Mouse (Mus musculus) lung, postnatal 0 days (tissue): ENCODE results near the gene Dyrk3. TPM values are rescaled to one million over a fixed set of nuclear protein-coding genes. Genes with fewer than 3 reads are reported as not detected.

Source experiments
- ATAC-seq: fragments of 200-750 bp; cut with Nextera tagmentation; 2 replicates; pipeline ENCODE4 v1.8.0; 2017; ENCODE audit warnings: moderate library complexity
- DNase-seq: peaks from one replicate; pipeline ENCODE4 v3.0.0-alpha.2; 2016; ENCODE audit warnings: low spot score
- H3K27ac ChIP-seq: fragments of 300-500 bp; sonication (generic); 2 replicates; pipeline ENCODE4 v1.5.1; 2014; ENCODE audit warnings: antibody characterized with exemption, mild to moderate bottlenecking, low read length, mixed read lengths
- H3K27me3 ChIP-seq: fragments of 300-500 bp; sonication (generic); replicated peaks from 2 replicates; pipeline ENCODE4 v1.6.1; 2014; ENCODE audit warnings: low read length, mixed read lengths; ENCODE audit not compliant: insufficient read depth
- H3K36me3 ChIP-seq: fragments of 300-500 bp; sonication (generic); 2 replicates; pipeline ENCODE4 v1.6.1; 2014; ENCODE audit warnings: low read length, mixed read lengths; ENCODE audit not compliant: insufficient read depth
- H3K4me1 ChIP-seq: fragments of 300-500 bp; sonication (generic); 2 replicates; pipeline ENCODE4 v1.6.1; 2014; ENCODE audit warnings: antibody characterized with exemption, low read depth, low read length, mixed read lengths; ENCODE audit not compliant: insufficient read depth
- H3K4me2 ChIP-seq: fragments of 300-500 bp; sonication (generic); replicated peaks from 2 replicates; pipeline ENCODE4 v1.6.1; 2014; ENCODE audit warnings: low read depth, mild to moderate bottlenecking, low read length, moderate library complexity, mixed read lengths
- H3K4me3 ChIP-seq: fragments of 300-500 bp; sonication (generic); 2 replicates; pipeline ENCODE4 v1.5.1; 2014; ENCODE audit warnings: low read depth, low read length
- H3K9ac ChIP-seq: fragments of 300-500 bp; sonication (generic); replicated peaks from 2 replicates; pipeline ENCODE4 v1.6.1; 2014; ENCODE audit warnings: low read depth, mild to moderate bottlenecking
- H3K9me3 ChIP-seq: fragments of 300-500 bp; sonication (generic); 2 replicates; pipeline ENCODE4 v1.6.1; 2016; ENCODE audit warnings: low read length, mixed read lengths
- CTCF ChIP-seq: IDR thresholded peaks from 2 replicates; pipeline ENCODE4 v1.5.1; 2016; ENCODE audit warnings: antibody characterized with exemption, mild to moderate bottlenecking
- EP300 ChIP-seq: IDR thresholded peaks from 2 replicates; pipeline ENCODE4 v1.6.1; 2016; ENCODE audit warnings: antibody characterized with exemption, mild to moderate bottlenecking, control low read depth
- WGBS: fragments of 180-500 bp; shearing (Covaris S2); extraction: QIAGEN DNeasy Blood & Tissue Kit; methylation state at CpG from one replicate; pipeline ENCODE4 v1.1.7; 2014; 5-methylcytosine and 5-hydroxymethylcytosine counted together
- polyA plus RNA-seq: library from polyadenylated mRNA; unstranded; fragments of >200 nt; fragmentation: Nextera tagmentation; extraction: Ambion mirVana; gene quantifications from 2 replicates; pipeline ENCODE4 v1.2.1, GENCODE M21; 2015

Dyrk3 gene
- polyA plus RNA-seq, 1 experiment from 2014 or later = 3.4 TPM

DNA sequence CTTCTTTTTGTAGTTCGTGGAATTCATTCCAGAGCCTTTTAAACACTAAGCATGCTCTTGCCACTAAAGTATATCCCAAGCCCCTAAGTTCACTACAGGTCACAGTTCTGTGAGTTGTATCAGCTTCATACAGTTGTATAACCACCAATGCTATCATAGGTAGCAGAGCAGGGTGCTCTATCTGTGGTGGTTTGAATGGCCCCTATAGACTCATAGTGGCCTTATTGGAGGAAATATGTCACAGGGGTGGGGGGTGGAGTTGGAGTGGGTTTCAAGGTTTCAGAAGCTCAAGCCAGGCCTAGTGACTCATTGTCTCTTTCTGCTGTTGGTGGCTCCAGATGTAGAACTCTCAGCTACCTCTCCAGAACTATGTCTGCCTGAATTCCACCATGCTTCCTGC is 4.3 kb upstream of the Dyrk3 start:
- H3K9me3 ChIP-seq = no peaks in the 10 kb centered on the region
- TF ChIP-seq CTCF (no peak), EP300 (no peak)
- no peak overlapping the region for H3K4me2 ChIP-seq
- WGBS = 75% methylated on average over 1 of the region's 1 CpGs
- H3K4me3 ChIP-seq = no peak overlapping the region
- no peak for DNase-seq
- H3K27ac ChIP-seq = no peak overlapping the region
- H3K4me1 ChIP-seq = no peaks in the 10 kb centered on the region
- H3K36me3 ChIP-seq = no peaks in the 10 kb centered on the region
- no peak overlapping the region for H3K9ac ChIP-seq
- H3K27me3 ChIP-seq = no peaks in the 10 kb centered on the region
- ATAC-seq = no peak

- ATAC-seq = no peak
These were observed 3.3 kb upstream of the Dyrk3 start for GRCm38 (mm10) chr1:131141449-131141848.

DNA sequence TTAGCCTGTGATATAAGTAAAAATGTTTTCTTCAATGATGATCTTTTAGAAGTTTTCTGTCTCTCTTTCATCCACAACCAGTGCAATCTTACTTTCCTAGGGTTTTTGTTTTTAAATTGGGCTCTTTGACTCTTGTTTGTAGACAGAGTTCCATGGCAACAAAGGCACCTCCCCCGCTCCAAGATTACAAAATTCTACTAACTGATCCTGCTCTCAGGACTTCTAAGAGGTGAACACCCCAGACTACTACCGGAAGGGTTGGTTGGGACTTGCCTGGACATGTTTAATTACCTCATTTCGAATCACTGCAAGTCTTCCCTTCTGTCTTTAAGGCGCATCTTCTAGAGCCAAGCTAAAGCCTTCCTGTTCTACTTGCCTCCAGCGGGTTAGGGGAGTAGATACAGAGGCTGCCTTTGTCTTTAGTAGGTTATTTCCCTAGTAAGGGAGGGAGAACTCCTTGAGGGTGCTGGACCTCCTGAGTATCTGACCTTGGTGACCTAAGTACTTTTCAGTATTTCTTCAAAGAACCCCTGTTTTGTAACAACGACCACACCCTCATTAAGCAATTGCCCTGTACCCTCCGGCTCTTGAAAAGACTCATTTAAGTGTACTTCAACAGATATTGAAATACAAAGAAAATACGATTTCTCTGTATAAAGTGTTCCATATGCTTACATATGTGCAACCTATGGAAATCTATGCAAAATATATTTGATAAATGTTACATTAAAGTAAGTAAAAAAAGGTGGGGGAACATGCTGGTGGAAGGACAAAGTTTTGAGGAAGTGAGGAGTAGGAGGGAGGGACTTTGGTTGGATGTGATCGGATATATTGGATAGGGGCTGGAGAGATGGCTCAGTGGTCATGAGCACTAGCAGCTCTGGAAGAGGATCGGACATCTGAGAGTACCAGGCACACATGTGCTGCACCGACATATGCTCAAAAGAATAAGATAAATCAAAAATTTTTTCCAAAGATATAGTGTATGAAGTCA is 1.3 kb upstream of the Dyrk3 start:
- Histone ChIP-seq H3K27ac (peak overlapping the region; percentile 79), H3K9me3 (no peaks in the 10 kb centered on the region), H3K4me1 (no peaks in the 10 kb centered on the region), H3K4me3 (peak overlapping the region; percentile 73), H3K9ac (no peak overlapping the region), H3K36me3 (no peaks in the 10 kb centered on the region), H3K4me2 (peak overlapping the region; percentile 96), H3K27me3 (no peaks in the 10 kb centered on the region)
- TF ChIP-seq EP300 (peak; percentile 45; the same call in 1 of the 2 replicates), CTCF (no peak)
- ATAC-seq = peak; percentile 48; the same call in 1 of the 2 replicates
- DNase-seq = peak; percentile 75
- WGBS = 53% methylated on average over 11 of the region's 11 CpGs

More at GRCm38 (mm10) chr1:131141449-131141848, 3.3 kb upstream of the Dyrk3 start:
- no peaks in the 10 kb centered on the region for H3K9me3 ChIP-seq
- no peak overlapping the region for H3K27ac ChIP-seq
- no peak overlapping the region for H3K4me2 ChIP-seq
- no peak overlapping the region for H3K9ac ChIP-seq
- no peaks in the 10 kb centered on the region for H3K4me1 ChIP-seq
- H3K4me3 ChIP-seq = no peak overlapping the region
- no peak for TF ChIP-seq EP300
- TF ChIP-seq CTCF = no peak
- no peaks in the 10 kb centered on the region for H3K36me3 ChIP-seq
- H3K27me3 ChIP-seq = no peaks in the 10 kb centered on the region
- WGBS = 24% methylated on average over 2 of the region's 2 CpGs
- DNase-seq = no peak

DNA sequence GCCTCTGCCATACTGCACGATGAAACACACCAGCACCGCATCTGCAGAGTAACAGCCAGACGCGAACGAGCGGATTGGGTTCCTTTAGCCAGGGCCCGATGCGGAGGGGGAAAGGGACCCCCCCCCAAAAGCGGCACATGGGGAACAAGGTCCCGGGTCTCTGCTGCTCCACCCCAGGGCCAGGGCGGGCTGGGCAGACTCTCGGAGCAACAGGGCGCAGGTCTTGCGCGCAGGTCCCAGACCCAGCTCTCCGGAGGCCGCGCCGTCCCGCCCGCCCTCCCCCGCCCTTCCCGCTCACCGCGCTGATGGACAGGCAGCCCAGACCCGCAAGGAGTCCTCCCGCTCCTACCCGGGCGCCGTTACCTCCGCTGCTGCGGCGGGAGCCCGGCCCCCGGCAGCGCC is 422 bp downstream of the Dyrk3 start:
- DNase-seq (no peak), ATAC-seq (peak; percentile 58)
- Histone ChIP-seq H3K27me3 (no peaks in the 10 kb centered on the region), H3K9ac (peak overlapping the region; percentile 32; the same call in 1 of the 2 replicates), H3K27ac (no peak overlapping the region), H3K9me3 (no peaks in the 10 kb centered on the region), H3K36me3 (no peaks in the 10 kb centered on the region), H3K4me2 (peak overlapping the region; percentile 96), H3K4me3 (peak overlapping the region; percentile 73), H3K4me1 (no peaks in the 10 kb centered on the region)
- TF ChIP-seq EP300 (no peak), CTCF (no peak)
- WGBS = under 1% methylated on average over 15 of the region's 36 CpGs

GRCm38 (mm10) chr1:131137111-131137510 is 1.0 kb downstream of the Dyrk3 start:
- Histone ChIP-seq H3K4me2 (no peak overlapping the region), H3K4me3 (no peak overlapping the region), H3K9ac (no peak overlapping the region), H3K27me3 (no peaks in the 10 kb centered on the region), H3K9me3 (no peaks in the 10 kb centered on the region), H3K36me3 (no peaks in the 10 kb centered on the region), H3K27ac (no peak overlapping the region), H3K4me1 (no peaks in the 10 kb centered on the region)
- TF ChIP-seq EP300 (no peak), CTCF (no peak)
- 27% methylated on average over 5 of the region's 5 CpGs for WGBS
- no peak for ATAC-seq
- no peak for DNase-seq

- Histone ChIP-seq H3K9me3 (no peaks in the 10 kb centered on the region), H3K27ac (no peak overlapping the region), H3K4me1 (no peaks in the 10 kb centered on the region), H3K4me2 (no peak overlapping the region), H3K27me3 (no peaks in the 10 kb centered on the region), H3K36me3 (no peaks in the 10 kb centered on the region), H3K9ac (no peak overlapping the region), H3K4me3 (no peak overlapping the region)
- 78% methylated on average over 10 of the region's 10 CpGs for WGBS
- TF ChIP-seq EP300 = no peak
- TF ChIP-seq CTCF = no peak
- no peak for ATAC-seq
- DNase-seq = no peak
These were observed 2.0 kb downstream of the Dyrk3 start for GRCm38 (mm10) chr1:131135960-131136629.
